In the genomic region with DNA sequence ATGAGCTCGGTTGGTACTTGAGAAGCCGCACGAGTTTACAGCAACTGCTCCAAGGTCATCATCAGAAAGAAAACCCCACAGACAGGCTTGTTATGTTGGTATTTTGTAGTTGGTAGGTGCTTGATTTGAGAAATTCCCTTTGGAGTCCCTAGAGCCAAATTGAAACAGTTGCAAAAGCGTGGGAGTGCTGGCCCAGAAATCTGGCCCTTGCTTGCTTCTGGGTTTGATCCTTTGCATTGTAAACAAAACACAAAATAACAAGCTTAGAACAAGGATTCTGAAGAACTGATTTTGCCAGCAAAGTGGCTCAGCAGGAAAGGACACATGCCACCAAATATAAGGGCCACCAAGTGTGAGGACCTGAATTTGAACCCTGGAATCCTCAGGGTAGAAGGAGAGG, we compare ENCODE assay signal across 19 mouse cellular contexts.
DNase-seq lines count a peak whose midpoint lies in the region; ATAC-seq and TF ChIP-seq lines count a peak whose summit lies in the region.
"Had no signal": no experiment of that assay in that cellular context is flagged by ENCODE, and none has a peak within 500 bp of the region (broad histone marks: within the 10 kb centered on the region; RNA-seq: fewer than 3 reads in every experiment).

No protein-coding gene starts in this region.

- WGBS in heart, embryonic 15.5 days: 65% methylated on average over 4 of the region's 4 CpGs
- WGBS in kidney, embryonic 15.5 days: 79% methylated on average over 4 of the region's 4 CpGs
- 61% methylated on average over 4 of the region's 4 CpGs for WGBS in liver, postnatal 0 days (ENCODE audit: insufficient replicate concordance)
- WGBS in liver, embryonic 11.5 days: 80% methylated on average over 4 of the region's 4 CpGs

- no peaks in the 10 kb centered on the region for H3K27me3 ChIP-seq in heart, embryonic 15.5 days
- no peaks in the 10 kb centered on the region for H3K27me3 ChIP-seq in kidney, embryonic 15.5 days
- H3K27me3 ChIP-seq in liver, postnatal 0 days (ENCODE audit: insufficient read depth, low read length): no peaks in the 10 kb centered on the region
- no peaks in the 10 kb centered on the region for H3K27me3 ChIP-seq in liver, embryonic 11.5 days (replicated peaks; ENCODE audit: control insufficient read depth, insufficient read depth, low read length)
- H3K27me3 ChIP-seq: hindbrain, embryonic 13.5 days; limb, embryonic 13.5 days; midbrain, embryonic 13.5 days; Patski had no signal

- H3K4me1 ChIP-seq in heart, embryonic 15.5 days (replicated peaks): peaks cover 56% of the 10 kb centered on the region
- peaks cover 27% of the 10 kb centered on the region for H3K4me1 ChIP-seq in kidney, embryonic 15.5 days
- H3K4me1 ChIP-seq in liver, postnatal 0 days (ENCODE audit: insufficient read depth): peaks cover 27% of the 10 kb centered on the region
- H3K4me1 ChIP-seq in liver, embryonic 11.5 days (replicated peaks; ENCODE audit: control insufficient read depth, insufficient read depth, low read length): peaks cover 9% of the 10 kb centered on the region

- intact Hi-C loops in gastrocnemius, adult 2 months (cut with DNase I): loop anchor here (2.0 kb wide), 2 partner anchors 35 to 43 kb away; no protein-coding TSS in a partner anchor

- peak overlapping the region; percentile 95 for H3K27ac ChIP-seq in gastrocnemius, adult 2 months
- H3K27ac ChIP-seq in heart, embryonic 15.5 days: peak overlapping the region; percentile 85; the same call in 1 of the 2 replicates
- H3K27ac ChIP-seq in kidney, embryonic 15.5 days: peak overlapping the region; percentile 42
- H3K27ac ChIP-seq in liver, postnatal 0 days (ENCODE audit: low read depth): peak overlapping the region; percentile 89
- H3K27ac ChIP-seq in liver, embryonic 11.5 days (ENCODE audit: low read depth, low read length): no peak overlapping the region
- H3K27ac ChIP-seq: hindbrain, embryonic 13.5 days; limb, embryonic 13.5 days; midbrain, embryonic 13.5 days had no signal

- H3K4me3 ChIP-seq in gastrocnemius, adult 2 months: no peak overlapping the region
- no peak overlapping the region for H3K4me3 ChIP-seq in heart, embryonic 15.5 days
- no peak overlapping the region for H3K4me3 ChIP-seq in kidney, embryonic 15.5 days (replicated peaks)
- no peak overlapping the region for H3K4me3 ChIP-seq in liver, postnatal 0 days (ENCODE audit: low read depth, low read length)
- H3K4me3 ChIP-seq in liver, embryonic 11.5 days (ENCODE audit: low read depth, low read length): no peak overlapping the region
- H3K4me3 ChIP-seq: erythroblast, embryonic 14.5 days; hindbrain, embryonic 13.5 days; limb, embryonic 13.5 days; midbrain, embryonic 13.5 days had no signal

- DNase-seq in gastrocnemius, adult 2 months: no peak
- DNase-seq in gastrocnemius, adult 18-20 months (ENCODE audit: low spot score): no peak
- no peak for DNase-seq in heart, adult 18-20 months
- no peak for DNase-seq in kidney, adult 11 months
- no peak for DNase-seq in liver, postnatal 0 days
- no peak for DNase-seq in liver, embryonic 11.5 days (ENCODE audit: low spot score)
- DNase-seq: cerebellum, adult 2 months; cerebellum, postnatal 14 days; gastrocnemius, postnatal 10 days; right cerebral cortex, postnatal 14 days; thymus, postnatal 4 days had no signal

- ATAC-seq in heart, embryonic 15.5 days (replicated peaks; ENCODE audit: insufficient number of reproducible peaks, insufficient read depth, low FRiP score, low read depth): no peak
- ATAC-seq in kidney, embryonic 15.5 days (replicated peaks; ENCODE audit: low FRiP score): no peak
- no peak for ATAC-seq in liver, postnatal 0 days
- no peak for ATAC-seq in liver, embryonic 11.5 days (replicated peaks; ENCODE audit: low FRiP score)
- ATAC-seq: forebrain, embryonic 16.5 days; midbrain, embryonic 13.5 days had no signal

- no peaks in the 10 kb centered on the region for H3K36me3 ChIP-seq in heart, embryonic 15.5 days
- no peaks in the 10 kb centered on the region for H3K36me3 ChIP-seq in kidney, embryonic 15.5 days
- no peaks in the 10 kb centered on the region for H3K36me3 ChIP-seq in liver, postnatal 0 days (replicated peaks; ENCODE audit: insufficient read depth, low read length)
- H3K36me3 ChIP-seq in liver, embryonic 11.5 days (ENCODE audit: control insufficient read depth, insufficient read depth, low read length): no peaks in the 10 kb centered on the region
- H3K36me3 ChIP-seq: hindbrain, embryonic 13.5 days; limb, embryonic 13.5 days; midbrain, embryonic 13.5 days had no signal

- no peak overlapping the region for H3K9ac ChIP-seq in heart, embryonic 15.5 days
- H3K9ac ChIP-seq in kidney, embryonic 15.5 days: no peak overlapping the region
- H3K9ac ChIP-seq in liver, postnatal 0 days (replicated peaks): no peak overlapping the region
- H3K9ac ChIP-seq in liver, embryonic 11.5 days (ENCODE audit: low read depth, low read length): no peak overlapping the region
- H3K9ac ChIP-seq: hindbrain, embryonic 13.5 days; limb, embryonic 13.5 days; midbrain, embryonic 13.5 days had no signal

- TF ChIP-seq CTCF in gastrocnemius, adult 2 months (IDR thresholded peaks at IDR 0.05): no peak
- no peak for TF ChIP-seq CTCF in liver, postnatal 0 days (IDR thresholded peaks at IDR 0.05; ENCODE audit: low read depth)

- no peak overlapping the region for H3K4me2 ChIP-seq in heart, embryonic 15.5 days
- H3K4me2 ChIP-seq in kidney, embryonic 15.5 days: no peak overlapping the region
- peak overlapping the region; percentile 48; the same call in 1 of the 2 replicates for H3K4me2 ChIP-seq in liver, postnatal 0 days (ENCODE audit: low read depth, low read length)
- no peak overlapping the region for H3K4me2 ChIP-seq in liver, embryonic 11.5 days
- H3K4me2 ChIP-seq: hindbrain, embryonic 13.5 days; limb, embryonic 13.5 days; midbrain, embryonic 13.5 days had no signal

- no peaks in the 10 kb centered on the region for H3K9me3 ChIP-seq in heart, embryonic 15.5 days (replicated peaks)
- H3K9me3 ChIP-seq in kidney, embryonic 15.5 days (replicated peaks): no peaks in the 10 kb centered on the region
- no peaks in the 10 kb centered on the region for H3K9me3 ChIP-seq in liver, postnatal 0 days (ENCODE audit: low read length)
- no peaks in the 10 kb centered on the region for H3K9me3 ChIP-seq in liver, embryonic 11.5 days (ENCODE audit: control insufficient read depth, low read length)
- H3K9me3 ChIP-seq: hindbrain, embryonic 13.5 days; limb, embryonic 13.5 days; midbrain, embryonic 13.5 days had no signal

- TF ChIP-seq EP300 in liver, postnatal 0 days (IDR thresholded peaks at IDR 0.05; ENCODE audit: low read depth): no peak
